Mouse (Mus musculus) mesoderm, embryonic 11.5 days (tissue): Measurements from ENCODE around the gene Rragd.

Experiments
- DNase-seq: peaks from one replicate; pipeline ENCODE4 v3.0.0-alpha.2; 2012; ENCODE audit warnings: low read depth, low spot score

The Rragd gene

GRCm38 (mm10) chr4:33039826-33040225 is 57.0 kb downstream of the Rragd start:
- no peak for DNase-seq

DNA sequence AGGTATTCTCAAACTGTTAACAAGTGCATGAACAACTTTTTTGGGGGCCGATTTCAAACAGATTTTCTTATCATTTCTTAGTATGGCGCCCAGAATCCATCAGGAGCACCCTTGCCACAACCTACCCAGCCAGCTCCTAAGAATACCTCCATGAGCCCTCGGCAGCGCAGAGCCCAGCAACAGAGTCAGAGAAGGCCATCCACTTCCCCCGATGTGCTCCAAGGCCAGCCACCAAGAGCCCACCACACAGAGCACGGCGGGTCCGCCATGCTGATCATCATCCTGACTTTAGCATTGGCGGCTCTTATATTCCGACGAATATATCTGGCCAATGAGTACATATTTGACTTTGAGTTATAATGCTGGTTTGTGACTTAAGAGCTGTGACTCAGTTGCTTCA is 66.8 kb downstream of the Rragd start:
- DNase-seq: no peak

DNA sequence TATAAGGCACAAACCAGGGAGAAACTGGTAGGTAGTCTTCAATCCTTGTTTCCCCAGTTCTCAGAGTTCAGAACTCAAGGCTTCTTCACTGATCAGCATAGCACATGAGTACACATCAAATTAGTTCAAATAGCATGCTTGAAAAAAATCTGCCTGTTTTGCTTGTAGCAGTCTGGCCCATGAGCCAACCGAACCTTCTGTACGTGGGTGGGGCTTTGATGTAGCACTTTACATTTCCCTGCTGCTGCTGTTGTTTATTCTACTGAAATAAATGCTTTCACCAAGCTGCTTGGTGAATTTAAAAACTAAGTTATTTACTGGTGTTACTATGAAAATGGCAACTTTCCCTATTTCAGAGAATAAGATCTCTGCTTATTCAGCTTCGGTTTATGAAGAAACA is 69.2 kb downstream of the Rragd start:
- no peak for DNase-seq

GRCm38 (mm10) chr4:33052650-33053049 is 69.8 kb downstream of the Rragd start:
- DNase-seq: no peak

DNA sequence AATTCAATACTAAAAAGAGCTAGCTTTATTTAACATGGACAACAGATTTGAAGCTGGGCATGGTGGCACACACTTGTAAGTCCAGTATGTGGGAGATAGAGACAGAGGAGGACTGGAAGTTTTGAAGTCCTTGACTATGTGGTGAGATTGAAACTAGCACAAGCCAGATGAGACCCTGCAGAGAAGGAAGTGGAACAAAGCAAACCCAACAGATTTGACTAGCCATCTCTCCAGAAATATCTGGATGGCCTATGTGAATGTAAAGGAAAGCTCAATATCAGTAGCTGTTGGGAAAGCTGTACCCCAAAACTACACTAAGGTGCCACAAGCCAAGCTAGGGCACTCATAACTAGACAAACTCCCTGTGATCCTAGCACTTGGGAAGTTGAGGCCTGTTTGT is 71.6 kb downstream of the Rragd start:
- no peak for DNase-seq

DNA sequence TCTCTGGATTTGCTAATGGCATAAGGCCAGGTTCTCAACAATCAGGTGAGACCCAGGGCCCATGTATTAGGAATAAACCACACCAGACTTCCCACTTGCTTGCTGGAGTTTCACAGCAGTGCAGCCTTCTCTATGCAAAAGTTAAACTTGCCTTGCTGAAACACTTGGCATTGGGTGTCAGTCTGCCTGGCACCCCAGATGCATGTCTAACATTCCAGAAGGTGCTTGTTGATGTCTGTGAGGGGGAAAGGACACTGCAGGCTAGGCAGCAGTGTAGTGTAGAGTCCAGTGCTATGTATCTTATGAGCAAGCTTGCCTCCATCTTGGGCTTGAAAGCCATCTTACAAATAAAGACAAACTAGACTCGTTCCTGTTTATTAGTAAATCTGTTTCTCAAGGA is 73.5 kb downstream of the Rragd start:
- DNase-seq: no peak

DNA sequence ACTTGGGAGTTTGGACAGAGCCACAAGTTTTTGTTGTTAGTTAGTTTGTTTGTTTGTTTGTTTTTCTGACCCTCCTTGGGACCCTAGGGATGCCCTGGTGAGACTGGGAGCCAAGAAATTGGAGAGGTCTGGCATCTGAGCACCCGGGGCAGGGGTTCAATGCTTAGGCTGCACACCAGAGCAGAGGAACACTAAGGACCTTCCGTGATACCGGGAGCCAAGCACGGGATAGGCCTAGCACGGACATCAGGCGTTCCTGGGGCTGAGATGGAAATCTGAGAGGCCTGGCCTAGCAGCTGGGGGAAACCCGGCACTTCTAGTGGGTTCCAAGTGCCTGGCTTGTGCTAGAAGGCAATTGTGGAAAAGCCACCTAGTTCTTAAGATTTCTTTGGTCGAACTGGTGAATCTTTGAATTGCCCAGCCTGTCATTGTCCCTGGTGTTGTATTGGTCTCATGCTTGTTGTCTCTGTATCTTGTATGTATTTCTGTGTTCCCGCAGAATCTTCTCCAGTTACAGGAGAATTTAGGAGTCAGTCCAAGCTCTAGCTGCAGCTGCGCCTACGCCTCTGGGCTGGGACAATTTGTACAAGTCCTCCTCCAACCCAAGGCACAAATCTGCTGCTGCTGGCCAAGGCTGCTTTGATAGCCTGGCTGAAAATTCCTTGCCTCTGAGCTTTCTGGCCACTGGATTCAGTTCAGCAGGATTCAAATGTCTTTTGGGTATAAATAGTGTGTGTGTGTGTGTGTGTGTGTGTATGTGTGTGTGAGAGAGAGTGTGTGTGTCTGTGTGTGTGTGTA is 75.3 kb downstream of the Rragd start:
- DNase-seq: no peak

- no peak for DNase-seq
These were observed 78.3 kb downstream of the Rragd start for GRCm38 (mm10) chr4:33061158-33061557.

DNA sequence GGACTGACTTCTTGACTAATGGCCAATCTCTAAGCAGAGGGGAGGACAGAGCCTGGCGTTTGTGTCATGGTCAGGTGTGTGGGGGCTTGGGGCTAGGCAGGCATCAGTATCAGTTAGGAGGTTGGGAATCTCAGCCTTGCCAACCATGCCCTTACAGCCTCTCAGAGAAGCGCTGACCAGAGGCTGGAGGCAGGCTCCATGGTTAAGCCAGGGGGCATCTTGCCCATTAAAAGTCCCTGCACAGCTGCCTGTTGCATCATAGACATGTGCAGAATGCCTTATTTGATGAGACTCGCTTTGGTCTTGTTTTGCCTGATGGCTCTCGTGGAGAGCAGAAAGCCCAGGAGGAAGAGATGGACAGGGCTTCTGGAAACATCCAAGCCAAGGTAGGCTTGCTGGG is 80.1 kb downstream of the Rragd start, which contains the start of gene Gabrr2:
TSS of gene Gabrr2 (plus strand) at position 19 of the 400 bp plus-strand sequence.
- DNase-seq: no peak

- DNase-seq: no peak
These were observed 82.1 kb downstream of the Rragd start for GRCm38 (mm10) chr4:33064986-33065385.

GRCm38 (mm10) chr4:33066223-33066960 is 83.6 kb downstream of the Rragd start:
- DNase-seq: no peak

GRCm38 (mm10) chr4:33067331-33067730 is 84.5 kb downstream of the Rragd start:
- DNase-seq: no peak

DNA sequence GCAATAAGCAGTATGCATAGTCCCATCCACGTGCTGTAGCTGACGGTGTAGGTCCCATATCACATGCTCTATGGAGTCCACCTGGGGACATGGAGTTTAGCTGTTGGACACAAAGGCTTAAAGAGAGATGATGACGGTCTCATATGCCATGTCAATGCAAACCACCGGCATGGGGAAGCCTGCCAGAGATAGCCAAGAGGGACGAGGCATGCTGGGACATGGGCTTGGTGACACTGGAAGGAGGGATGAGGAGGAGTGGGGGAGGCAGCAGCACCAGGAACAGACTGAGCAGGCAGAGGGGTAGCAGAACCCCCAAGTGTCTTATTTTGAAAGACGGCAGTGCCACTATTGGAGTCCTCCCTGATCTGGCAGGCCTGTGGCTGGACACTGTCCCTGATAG is 85.0 kb downstream of the Rragd start:
- no peak for DNase-seq

- DNase-seq: no peak
These were observed 86.1 kb downstream of the Rragd start for GRCm38 (mm10) chr4:33068894-33069293.

- DNase-seq: no peak
These were observed 87.5 kb downstream of the Rragd start for GRCm38 (mm10) chr4:33070326-33070725.

DNA sequence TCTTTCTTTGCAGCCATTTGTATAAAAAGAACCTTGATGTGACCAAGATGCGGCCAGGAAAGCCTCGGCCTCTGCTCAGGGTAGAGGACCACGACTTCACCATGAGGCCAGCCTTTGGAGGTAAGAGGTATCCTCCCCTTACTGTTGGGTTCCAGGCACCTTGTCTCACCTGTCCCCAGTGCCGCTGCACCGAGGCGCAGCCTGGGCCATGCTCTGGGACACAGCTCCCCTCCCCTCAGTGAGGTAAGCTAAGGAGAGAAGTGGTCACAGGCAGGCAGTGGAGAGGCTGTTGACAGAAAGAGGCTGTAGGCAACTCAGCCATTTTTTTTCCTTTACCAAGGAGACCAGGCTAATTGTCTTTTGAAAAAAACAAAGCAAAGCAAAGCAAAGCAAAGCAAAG is 88.5 kb downstream of the Rragd start:
- DNase-seq: no peak
